Mouse (Mus musculus): ENCODE results near the gene Srgap3. TPM values are rescaled to one million over a fixed set of nuclear protein-coding genes. Genes with fewer than 3 reads are reported as not detected.

Srgap3 gene
- polyA plus RNA-seq, 1 experiment = 4.6 TPM

DNA sequence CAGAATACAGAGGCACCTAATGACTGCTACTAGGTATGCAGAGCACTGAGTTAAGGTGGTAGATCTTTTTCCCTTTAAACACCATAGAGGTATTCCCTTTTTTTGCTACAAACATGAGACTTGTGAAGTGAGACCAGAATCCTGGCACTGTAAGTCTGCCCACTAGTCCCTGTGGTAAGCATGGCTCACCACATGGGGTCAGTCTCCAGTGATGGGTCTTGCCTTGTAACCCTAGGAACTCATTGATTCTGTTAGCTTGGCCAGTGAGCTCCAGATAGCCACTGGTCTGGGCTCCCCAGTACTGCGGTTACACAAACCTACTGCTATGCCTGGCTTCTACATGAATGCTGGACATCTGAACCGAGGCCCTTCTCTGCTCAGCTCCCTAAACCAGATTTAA, 204.8 kb downstream of the Srgap3 start:
- Histone ChIP-seq H3K27me3 (ENCODE audit: control insufficient read depth, insufficient read depth, insufficient read length) (no peaks in the 10 kb centered on the region), H3K79me2 (ENCODE audit: control insufficient read depth, insufficient read depth) (no peaks in the 10 kb centered on the region), H3K36me3 (ENCODE audit: control insufficient read depth, insufficient read depth) (peaks cover 9% of the 10 kb centered on the region), H3ac (ENCODE audit: control insufficient read depth, insufficient read length, low read depth) (no peak overlapping the region), H3K79me3 (ENCODE audit: low read depth) (no peaks in the 10 kb centered on the region), H3K4me3 (ENCODE audit: insufficient read depth, poor library complexity, severe bottlenecking) (no peak overlapping the region)
- TF ChIP-seq FOSL1 (IDR thresholded peaks at IDR 0.05; ENCODE audit: insufficient read depth, low read length, poor library complexity, severe bottlenecking) (no peak), CEBPB (IDR thresholded peaks at IDR 0.05; ENCODE audit: low read depth) (no peak), CTCF (IDR thresholded peaks at IDR 0.05; ENCODE audit: control insufficient read depth, insufficient read depth, insufficient read length) (no peak)

- H3K79me3 ChIP-seq (ENCODE audit: low read depth) = no peaks in the 10 kb centered on the region
- no peak for TF ChIP-seq MYOG (IDR thresholded peaks at IDR 0.05; ENCODE audit: control insufficient read depth, extremely low read depth, insufficient read length)
- no peak for TF ChIP-seq FOSL1 (IDR thresholded peaks at IDR 0.05; ENCODE audit: insufficient read depth, low read length, poor library complexity, severe bottlenecking)
- no peak for TF ChIP-seq USF1 (IDR thresholded peaks at IDR 0.05; ENCODE audit: low read depth)
- no peak for TF ChIP-seq MYOD1 (IDR thresholded peaks at IDR 0.05; ENCODE audit: control insufficient read depth, insufficient read length, low read depth)
- no peak for TF ChIP-seq CTCF (IDR thresholded peaks at IDR 0.05; ENCODE audit: control insufficient read depth, insufficient read depth, insufficient read length)
- TF ChIP-seq CEBPB (IDR thresholded peaks at IDR 0.05; ENCODE audit: low read depth) = no peak
- no peak for TF ChIP-seq MAX (IDR thresholded peaks at IDR 0.05)
- H3K4me3 ChIP-seq (ENCODE audit: insufficient read depth, poor library complexity, severe bottlenecking) = no peak overlapping the region
- H3ac ChIP-seq (ENCODE audit: control insufficient read depth, insufficient read length, low read depth) = no peak overlapping the region
- H3K36me3 ChIP-seq (ENCODE audit: control insufficient read depth, insufficient read depth) = peaks cover 9% of the 10 kb centered on the region
- no peaks in the 10 kb centered on the region for H3K79me2 ChIP-seq (ENCODE audit: control insufficient read depth, insufficient read depth)
- H3K27me3 ChIP-seq (ENCODE audit: control insufficient read depth, insufficient read depth, insufficient read length) = no peaks in the 10 kb centered on the region
Measured at GRCm38 (mm10) chr6:112741766-112742165, 205.3 kb downstream of the Srgap3 start.

GRCm38 (mm10) chr6:112739635-112740034, 207.4 kb downstream of the Srgap3 start:
- Histone ChIP-seq H3K27me3 (ENCODE audit: control insufficient read depth, insufficient read depth, insufficient read length) (no peaks in the 10 kb centered on the region), H3K4me3 (ENCODE audit: insufficient read depth, poor library complexity, severe bottlenecking) (no peak overlapping the region), H3ac (ENCODE audit: control insufficient read depth, insufficient read length, low read depth) (no peak overlapping the region), H3K79me3 (ENCODE audit: low read depth) (no peaks in the 10 kb centered on the region), H3K79me2 (ENCODE audit: control insufficient read depth, insufficient read depth) (no peaks in the 10 kb centered on the region), H3K36me3 (ENCODE audit: control insufficient read depth, insufficient read depth) (peaks cover 9% of the 10 kb centered on the region)
- no peak for TF ChIP-seq MAX (IDR thresholded peaks at IDR 0.05)
- TF ChIP-seq MYOG (IDR thresholded peaks at IDR 0.05; ENCODE audit: control insufficient read depth, extremely low read depth, insufficient read length) = no peak
- TF ChIP-seq MYOD1 (IDR thresholded peaks at IDR 0.05; ENCODE audit: control insufficient read depth, insufficient read length, low read depth) = no peak
- TF ChIP-seq CEBPB (IDR thresholded peaks at IDR 0.05; ENCODE audit: low read depth) = no peak
- no peak for TF ChIP-seq CTCF (IDR thresholded peaks at IDR 0.05; ENCODE audit: control insufficient read depth, insufficient read depth, insufficient read length)
- no peak for TF ChIP-seq USF1 (IDR thresholded peaks at IDR 0.05; ENCODE audit: low read depth)
- no peak for TF ChIP-seq FOSL1 (IDR thresholded peaks at IDR 0.05; ENCODE audit: insufficient read depth, low read length, poor library complexity, severe bottlenecking)

GRCm38 (mm10) chr6:112738924-112739323, 208.1 kb downstream of the Srgap3 start:
- peaks cover 9% of the 10 kb centered on the region for H3K36me3 ChIP-seq (ENCODE audit: control insufficient read depth, insufficient read depth)
- H3K79me3 ChIP-seq (ENCODE audit: low read depth) = no peaks in the 10 kb centered on the region
- no peak overlapping the region for H3K4me3 ChIP-seq (ENCODE audit: insufficient read depth, poor library complexity, severe bottlenecking)
- H3ac ChIP-seq (ENCODE audit: control insufficient read depth, insufficient read length, low read depth) = no peak overlapping the region
- H3K27me3 ChIP-seq (ENCODE audit: control insufficient read depth, insufficient read depth, insufficient read length) = no peaks in the 10 kb centered on the region
- TF ChIP-seq MAX (IDR thresholded peaks at IDR 0.05) (no peak), CTCF (IDR thresholded peaks at IDR 0.05; ENCODE audit: control insufficient read depth, insufficient read depth, insufficient read length) (no peak), FOSL1 (IDR thresholded peaks at IDR 0.05; ENCODE audit: insufficient read depth, low read length, poor library complexity, severe bottlenecking) (no peak), MYOD1 (IDR thresholded peaks at IDR 0.05; ENCODE audit: control insufficient read depth, insufficient read length, low read depth) (no peak), CEBPB (IDR thresholded peaks at IDR 0.05; ENCODE audit: low read depth) (no peak), USF1 (IDR thresholded peaks at IDR 0.05; ENCODE audit: low read depth) (no peak), MYOG (IDR thresholded peaks at IDR 0.05; ENCODE audit: control insufficient read depth, extremely low read depth, insufficient read length) (no peak)
- H3K79me2 ChIP-seq (ENCODE audit: control insufficient read depth, insufficient read depth) = no peaks in the 10 kb centered on the region

DNA sequence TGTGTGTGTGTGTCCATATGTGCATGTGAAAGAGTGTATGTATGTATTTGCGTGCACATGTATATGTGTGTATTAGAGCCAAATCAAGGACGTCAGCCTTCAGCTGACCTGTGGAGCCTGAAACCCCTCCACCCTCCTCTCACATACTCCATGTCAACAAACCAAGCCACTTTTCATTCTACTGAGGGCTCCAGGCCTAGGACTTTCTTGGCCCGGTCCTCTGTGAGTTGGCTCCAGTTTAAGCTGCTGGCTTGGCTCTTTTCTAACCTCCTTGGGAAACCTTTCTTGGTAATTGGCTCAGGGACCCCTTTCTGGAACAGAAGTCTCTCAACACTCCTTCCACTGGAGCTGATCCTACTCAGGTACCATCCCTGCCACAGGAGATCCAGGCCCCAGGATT, 210.6 kb downstream of the Srgap3 start:
- H3K27me3 ChIP-seq (ENCODE audit: control insufficient read depth, insufficient read depth, insufficient read length) = no peaks in the 10 kb centered on the region
- peaks cover 9% of the 10 kb centered on the region for H3K36me3 ChIP-seq (ENCODE audit: control insufficient read depth, insufficient read depth)
- H3K79me3 ChIP-seq (ENCODE audit: low read depth) = no peaks in the 10 kb centered on the region
- no peaks in the 10 kb centered on the region for H3K79me2 ChIP-seq (ENCODE audit: control insufficient read depth, insufficient read depth)
- H3ac ChIP-seq (ENCODE audit: control insufficient read depth, insufficient read length, low read depth) = no peak overlapping the region
- H3K4me3 ChIP-seq (ENCODE audit: insufficient read depth, poor library complexity, severe bottlenecking) = no peak overlapping the region
- TF ChIP-seq MYOD1 (IDR thresholded peaks at IDR 0.05; ENCODE audit: control insufficient read depth, insufficient read length, low read depth) (no peak), USF1 (IDR thresholded peaks at IDR 0.05; ENCODE audit: low read depth) (no peak), CEBPB (IDR thresholded peaks at IDR 0.05; ENCODE audit: low read depth) (no peak), MAX (IDR thresholded peaks at IDR 0.05) (no peak), CTCF (IDR thresholded peaks at IDR 0.05; ENCODE audit: control insufficient read depth, insufficient read depth, insufficient read length) (no peak), MYOG (IDR thresholded peaks at IDR 0.05; ENCODE audit: control insufficient read depth, extremely low read depth, insufficient read length) (no peak), FOSL1 (IDR thresholded peaks at IDR 0.05; ENCODE audit: insufficient read depth, low read length, poor library complexity, severe bottlenecking) (no peak)

- Histone ChIP-seq H3K79me3 (ENCODE audit: low read depth) (no peaks in the 10 kb centered on the region), H3ac (ENCODE audit: control insufficient read depth, insufficient read length, low read depth) (no peak overlapping the region), H3K36me3 (ENCODE audit: control insufficient read depth, insufficient read depth) (peaks cover 9% of the 10 kb centered on the region), H3K4me3 (ENCODE audit: insufficient read depth, poor library complexity, severe bottlenecking) (no peak overlapping the region), H3K79me2 (ENCODE audit: control insufficient read depth, insufficient read depth) (no peaks in the 10 kb centered on the region), H3K27me3 (ENCODE audit: control insufficient read depth, insufficient read depth, insufficient read length) (no peaks in the 10 kb centered on the region)
- no peak for TF ChIP-seq FOSL1 (IDR thresholded peaks at IDR 0.05; ENCODE audit: insufficient read depth, low read length, poor library complexity, severe bottlenecking)
- no peak for TF ChIP-seq USF1 (IDR thresholded peaks at IDR 0.05; ENCODE audit: low read depth)
- no peak for TF ChIP-seq MYOD1 (IDR thresholded peaks at IDR 0.05; ENCODE audit: control insufficient read depth, insufficient read length, low read depth)
- no peak for TF ChIP-seq MYOG (IDR thresholded peaks at IDR 0.05; ENCODE audit: control insufficient read depth, extremely low read depth, insufficient read length)
- no peak for TF ChIP-seq CTCF (IDR thresholded peaks at IDR 0.05; ENCODE audit: control insufficient read depth, insufficient read depth, insufficient read length)
- no peak for TF ChIP-seq CEBPB (IDR thresholded peaks at IDR 0.05; ENCODE audit: low read depth)
- TF ChIP-seq MAX (IDR thresholded peaks at IDR 0.05) = no peak
Measured at GRCm38 (mm10) chr6:112735054-112735453, 212.0 kb downstream of the Srgap3 start.

All from C2C12 (cell line).